In genomic region chr17:63499636-63500155, GRCm38 (mm10) we compare ENCODE assay signal across 7 mouse cellular contexts. TPM values are rescaled to one million over a fixed set of nuclear protein-coding genes. Genes with fewer than 3 reads are reported as not detected.
A peak's percentile ranks its signal among the peaks of the same experiment; 100 is the strongest.
DNase-seq lines count a peak whose midpoint lies in the region; ATAC-seq lines count a peak whose summit lies in the region.

Fbxl17 (minus strand) TSS chr17:63500017.

- no peaks in the 10 kb centered on the region for H3K36me3 ChIP-seq in intestine, embryonic 15.5 days
- peaks cover 13% of the 10 kb centered on the region; the same call in 1 of the 2 replicates for H3K36me3 ChIP-seq in midbrain, embryonic 10.5 days

- H3K9ac ChIP-seq in intestine, embryonic 15.5 days, result peak within 1 kb of the TSS; percentile 99

- peak within 1 kb of the TSS; percentile 98 for H3K27ac ChIP-seq in intestine, embryonic 15.5 days
- H3K27ac ChIP-seq in midbrain, embryonic 10.5 days (replicated peaks), result peak within 1 kb of the TSS; percentile 99

- 1% methylated on average over 74 of the region's 80 CpGs for WGBS in intestine, embryonic 15.5 days
- under 1% methylated on average over 50 of the region's 80 CpGs for WGBS in midbrain, embryonic 10.5 days

- intact Hi-C loops in gastrocnemius, postnatal 14 days (cut with DNase I; ENCODE audit: low total_unique reads), result no loop called here
- intact Hi-C loops in left cerebral cortex, postnatal 4 days (cut with DNase I), result no loop called here

- peak within 1 kb of the TSS; percentile 64 for H3K4me2 ChIP-seq in intestine, embryonic 15.5 days (replicated peaks)

- peak within 1 kb of the TSS; percentile 91 for H3K4me3 ChIP-seq in intestine, embryonic 15.5 days (replicated peaks)
- peak within 1 kb of the TSS; percentile 90 for H3K4me3 ChIP-seq in midbrain, embryonic 10.5 days

- peaks cover 10% of the 10 kb centered on the region for H3K4me1 ChIP-seq in intestine, embryonic 15.5 days (replicated peaks)
- peaks cover 35% of the 10 kb centered on the region for H3K4me1 ChIP-seq in midbrain, embryonic 10.5 days

- H3K27me3 ChIP-seq in intestine, embryonic 15.5 days (replicated peaks), result no peaks in the 10 kb centered on the region
- no peaks in the 10 kb centered on the region for H3K27me3 ChIP-seq in midbrain, embryonic 10.5 days (ENCODE audit: low read depth, poor library complexity, severe bottlenecking)

- peak; percentile 80 for ATAC-seq in intestine, embryonic 15.5 days

- peak; percentile 85 for DNase-seq in adrenal gland, adult 2 months
- DNase-seq in embryo, embryonic 10 days (ENCODE audit: low spot score), result peak; percentile 61
- peak; percentile 69 for DNase-seq in gastrocnemius, postnatal 14 days
- DNase-seq in left cerebral cortex, postnatal 4 days, result peak; percentile 59
- peak; percentile 80 for DNase-seq in midbrain, embryonic 10.5 days (ENCODE audit: low spot score)
- peak; percentile 50 to 52 for DNase-seq in right cerebral cortex, postnatal 36 days (ENCODE audit: low spot score in 2 of 2)

- H3K9me3 ChIP-seq in intestine, embryonic 15.5 days, result no peaks in the 10 kb centered on the region
- H3K9me3 ChIP-seq in midbrain, embryonic 10.5 days (replicated peaks), result no peaks in the 10 kb centered on the region

RNA-seq across cellular contexts. Expression of gene Fbxl17, which starts in this region (rescaled TPM):
- 10 to 100 TPM; 26.4 to 28.6 TPM for total RNA-seq in adrenal gland, adult 2 months (2021)
- polyA plus RNA-seq in adrenal gland, adult 2 months (2012; rRNA removed), result 19.2 and 23.7 TPM in 2 replicates
- 10 to 100 TPM; 27.1 to 28.1 TPM for total RNA-seq in gastrocnemius, postnatal 14 days (2021)
- 4.4 and 4.6 TPM in 2 replicates for polyA plus RNA-seq in intestine, embryonic 15.5 days (2015; fragmentation: Nextera tagmentation; extraction: Ambion mirVana)
- total RNA-seq in left cerebral cortex, postnatal 4 days (2021), result 10 to 100 TPM; 80.0 to 82.8 TPM
- 3.7 and 6.6 TPM in 2 replicates for polyA plus RNA-seq in midbrain, embryonic 10.5 days (2016; fragmentation: Nextera tagmentation; extraction: Ambion mirVana)

Comparison
In these comparisons a context has a peak if more than half of its experiments do, and no peak if none do; other contexts are left out.
1. Peak in every context shown above with its lines: DNase-seq, ATAC-seq, H3K4me3 ChIP-seq and H3K27ac ChIP-seq.